Mouse (Mus musculus) midbrain, embryonic 12.5 days (tissue): Measurements from ENCODE around the gene Arhgef3. TPM values are rescaled to one million over a fixed set of nuclear protein-coding genes. Genes with fewer than 3 reads are reported as not detected.

Source experiments
- ATAC-seq: fragments of 200-750 bp; cut with Nextera tagmentation; 2 replicates; pipeline ENCODE4 v1.8.0; 2017; ENCODE audit warnings: low read depth, moderate TSS enrichment, moderate library complexity; ENCODE audit not compliant: low FRiP score
- H3K27ac ChIP-seq: fragments of 300-500 bp; sonication (generic); replicated peaks from 2 replicates; pipeline ENCODE4 v1.5.1; 2016; ENCODE audit warnings: mild to moderate bottlenecking
- H3K27me3 ChIP-seq: fragments of 300-500 bp; sonication (generic); 2 replicates; pipeline ENCODE4 v1.6.1; 2016; ENCODE audit warnings: mild to moderate bottlenecking
- H3K36me3 ChIP-seq: fragments of 300-500 bp; sonication (generic); 2 replicates; pipeline ENCODE4 v1.6.1; 2016
- H3K4me1 ChIP-seq: fragments of 300-500 bp; sonication (generic); 2 replicates; pipeline ENCODE4 v1.6.1; 2016
- H3K4me2 ChIP-seq: fragments of 300-500 bp; sonication (generic); replicated peaks from 2 replicates; pipeline ENCODE4 v1.6.1; 2016; ENCODE audit warnings: mild to moderate bottlenecking, moderate library complexity
- H3K4me3 ChIP-seq: fragments of 300-500 bp; sonication (generic); 2 replicates; pipeline ENCODE4 v1.5.1; 2016; ENCODE audit warnings: mild to moderate bottlenecking
- H3K9ac ChIP-seq: fragments of 300-500 bp; sonication (generic); replicated peaks from 2 replicates; pipeline ENCODE4 v1.6.1; 2016; ENCODE audit warnings: mild to moderate bottlenecking, moderate library complexity
- H3K9me3 ChIP-seq: fragments of 300-500 bp; sonication (generic); 2 replicates; pipeline ENCODE4 v1.6.1; 2016; ENCODE audit warnings: mild to moderate bottlenecking
- WGBS: fragments of 180-500 bp; shearing (Covaris S2); methylation state at CpG from one replicate; pipeline ENCODE4 v1.1.7; 2016; 5-methylcytosine and 5-hydroxymethylcytosine counted together
- polyA plus RNA-seq: library from polyadenylated mRNA; unstranded; fragments of >200 nt; fragmentation: Nextera tagmentation; extraction: Ambion mirVana; gene quantifications from 2 replicates; pipeline ENCODE4 v1.2.1, GENCODE M21; 2016

The Arhgef3 gene
- polyA plus RNA-seq, 1 experiment from 2014 or later: 2.2 TPM

DNA sequence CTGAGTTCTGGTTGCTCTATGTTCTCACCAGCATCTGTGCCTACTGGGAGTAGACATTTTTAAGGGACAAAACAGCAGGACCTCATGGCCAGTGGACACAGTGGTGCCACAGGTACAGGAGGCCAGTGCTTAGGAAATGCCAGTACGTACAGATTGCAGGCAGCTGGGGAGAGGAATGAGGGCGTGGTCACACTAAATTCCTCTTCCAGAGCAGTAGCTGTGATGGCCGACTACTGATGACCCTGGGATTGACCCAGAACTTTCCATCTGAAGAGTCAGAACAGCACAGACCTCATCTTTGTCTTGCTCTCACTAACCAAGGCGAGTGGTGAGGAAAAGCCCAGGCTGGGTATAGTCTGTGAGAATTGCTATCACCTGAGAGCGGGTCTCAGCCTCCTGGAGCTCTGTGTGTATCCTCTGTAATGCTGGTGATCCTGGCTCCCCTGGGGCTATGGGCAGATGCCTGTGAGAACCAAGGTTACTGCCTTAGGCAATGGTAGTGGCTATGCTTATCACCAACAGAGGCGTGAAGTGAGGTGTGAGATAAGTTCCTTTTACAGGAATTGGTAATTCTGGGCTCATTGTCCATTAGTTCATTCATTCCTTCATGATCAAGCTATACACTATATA is 35.4 kb downstream of the Arhgef3 start:
- H3K4me3 ChIP-seq: no peak overlapping the region
- no peak for ATAC-seq
- H3K36me3 ChIP-seq: no peaks in the 10 kb centered on the region
- WGBS: 70% methylated on average over 6 of the region's 6 CpGs
- no peaks in the 10 kb centered on the region for H3K27me3 ChIP-seq
- H3K9ac ChIP-seq: no peak overlapping the region
- no peak overlapping the region for H3K27ac ChIP-seq
- no peak overlapping the region for H3K4me2 ChIP-seq
- H3K4me1 ChIP-seq: no peaks in the 10 kb centered on the region
- no peaks in the 10 kb centered on the region for H3K9me3 ChIP-seq

- Histone ChIP-seq H3K27me3 (no peaks in the 10 kb centered on the region), H3K9ac (no peak overlapping the region), H3K4me3 (no peak overlapping the region), H3K4me1 (no peaks in the 10 kb centered on the region), H3K9me3 (no peaks in the 10 kb centered on the region), H3K4me2 (no peak overlapping the region), H3K27ac (no peak overlapping the region), H3K36me3 (no peaks in the 10 kb centered on the region)
- ATAC-seq: no peak
- WGBS: 66% methylated on average over 8 of the region's 8 CpGs
Measured at GRCm38 (mm10) chr14:27151432-27151831, 36.7 kb downstream of the Arhgef3 start.

- Histone ChIP-seq H3K36me3 (no peaks in the 10 kb centered on the region), H3K4me2 (no peak overlapping the region), H3K9ac (no peak overlapping the region), H3K4me1 (no peaks in the 10 kb centered on the region), H3K27ac (no peak overlapping the region), H3K27me3 (no peaks in the 10 kb centered on the region), H3K9me3 (no peaks in the 10 kb centered on the region), H3K4me3 (no peak overlapping the region)
- 76% methylated on average over 6 of the region's 6 CpGs for WGBS
- no peak for ATAC-seq
Measured at GRCm38 (mm10) chr14:27155088-27155487, 40.4 kb downstream of the Arhgef3 start.

DNA sequence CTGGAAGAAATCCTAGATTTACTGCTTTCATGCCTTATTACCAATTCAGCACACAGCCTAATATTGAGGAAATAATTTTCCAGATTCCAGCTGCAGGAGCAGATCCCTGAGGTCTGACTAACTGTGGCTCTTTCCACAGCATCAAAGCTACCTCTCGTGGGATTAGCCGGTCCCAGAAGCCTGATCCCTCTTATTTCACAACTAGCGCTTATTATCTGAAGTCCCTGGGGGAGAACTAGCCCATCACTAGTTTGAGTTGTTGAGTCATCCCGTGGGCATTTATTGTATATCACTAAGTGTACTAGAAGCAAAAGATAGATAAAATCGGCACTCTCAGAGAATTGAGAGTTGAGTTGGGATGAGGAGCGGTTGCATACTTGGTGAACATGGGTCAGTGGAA is 41.3 kb downstream of the Arhgef3 start:
- Histone ChIP-seq H3K4me1 (no peaks in the 10 kb centered on the region), H3K9ac (no peak overlapping the region), H3K27ac (no peak overlapping the region), H3K4me2 (no peak overlapping the region), H3K9me3 (no peaks in the 10 kb centered on the region), H3K36me3 (no peaks in the 10 kb centered on the region), H3K4me3 (no peak overlapping the region), H3K27me3 (no peaks in the 10 kb centered on the region)
- no peak for ATAC-seq
- 77% methylated on average over 6 of the region's 6 CpGs for WGBS

DNA sequence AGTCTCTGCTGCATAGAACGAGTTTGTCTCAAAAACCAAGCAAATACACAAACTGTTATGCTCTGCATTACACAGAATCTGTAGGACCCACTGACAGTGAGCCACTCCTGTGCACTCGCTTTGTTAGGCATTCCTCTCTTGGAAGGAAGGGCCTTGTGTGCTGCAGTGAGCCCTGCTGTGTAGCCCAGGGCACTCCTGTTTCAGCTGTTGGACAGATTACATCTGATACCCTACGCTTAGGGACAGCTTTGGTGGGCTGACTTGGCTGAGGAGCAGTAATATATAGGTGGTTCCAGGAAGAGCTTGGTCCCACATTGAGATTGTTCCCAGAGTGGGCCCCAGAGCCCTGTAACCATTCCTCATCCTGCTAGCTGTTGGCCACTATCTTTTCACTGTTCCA is 43.4 kb downstream of the Arhgef3 start:
- no peaks in the 10 kb centered on the region for H3K27me3 ChIP-seq
- H3K4me3 ChIP-seq: no peak overlapping the region
- 74% methylated on average over 3 of the region's 3 CpGs for WGBS
- no peaks in the 10 kb centered on the region for H3K4me1 ChIP-seq
- ATAC-seq: no peak
- no peaks in the 10 kb centered on the region for H3K9me3 ChIP-seq
- H3K9ac ChIP-seq: no peak overlapping the region
- H3K36me3 ChIP-seq: no peaks in the 10 kb centered on the region
- no peak overlapping the region for H3K27ac ChIP-seq
- H3K4me2 ChIP-seq: no peak overlapping the region

- H3K27me3 ChIP-seq: no peaks in the 10 kb centered on the region
- no peaks in the 10 kb centered on the region for H3K36me3 ChIP-seq
- ATAC-seq: no peak
- no peak overlapping the region for H3K4me2 ChIP-seq
- no peaks in the 10 kb centered on the region for H3K4me1 ChIP-seq
- no peaks in the 10 kb centered on the region for H3K9me3 ChIP-seq
- H3K27ac ChIP-seq: no peak overlapping the region
- no peak overlapping the region for H3K9ac ChIP-seq
- whole genome bisulfite sequencing: 72% methylated on average over 2 of the region's 2 CpGs
- H3K4me3 ChIP-seq: no peak overlapping the region
Measured at GRCm38 (mm10) chr14:27158782-27159181, 44.1 kb downstream of the Arhgef3 start.

- Histone ChIP-seq H3K9ac (no peak overlapping the region), H3K36me3 (no peaks in the 10 kb centered on the region), H3K27ac (no peak overlapping the region), H3K27me3 (no peaks in the 10 kb centered on the region), H3K4me1 (no peaks in the 10 kb centered on the region), H3K4me2 (no peak overlapping the region), H3K4me3 (no peak overlapping the region), H3K9me3 (no peaks in the 10 kb centered on the region)
- WGBS: 90% methylated on average over 7 of the region's 7 CpGs
- no peak for ATAC-seq
Measured at GRCm38 (mm10) chr14:27160762-27161161, 46.1 kb downstream of the Arhgef3 start.

GRCm38 (mm10) chr14:27164639-27165038 is 49.9 kb downstream of the Arhgef3 start:
- no peak for ATAC-seq
- 94% methylated on average over 6 of the region's 6 CpGs for WGBS
- Histone ChIP-seq H3K27me3 (no peaks in the 10 kb centered on the region), H3K36me3 (no peaks in the 10 kb centered on the region), H3K4me1 (no peaks in the 10 kb centered on the region), H3K9ac (no peak overlapping the region), H3K27ac (no peak overlapping the region), H3K9me3 (no peaks in the 10 kb centered on the region), H3K4me2 (no peak overlapping the region), H3K4me3 (no peak overlapping the region)

DNA sequence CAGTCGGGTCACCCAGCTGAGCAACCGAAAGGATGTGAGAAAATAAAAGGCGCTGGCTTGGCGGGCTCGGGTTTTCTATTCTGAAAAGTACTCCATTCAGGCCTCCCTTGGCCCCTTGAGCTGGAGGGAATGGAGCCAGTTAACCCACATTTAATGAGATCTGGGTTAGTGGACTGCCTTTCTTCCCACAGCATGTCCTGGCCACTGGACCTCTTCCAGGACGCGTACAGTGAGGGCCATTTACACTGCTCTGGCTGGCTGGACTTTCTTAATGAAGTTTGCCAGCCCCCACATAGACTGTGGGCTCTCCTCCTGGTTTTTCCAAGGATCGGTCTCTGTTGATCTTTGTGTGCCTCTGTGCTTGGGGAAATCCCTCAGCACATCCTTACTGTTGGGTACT is 52.1 kb downstream of the Arhgef3 start:
- Histone ChIP-seq H3K27ac (no peak overlapping the region), H3K9me3 (no peaks in the 10 kb centered on the region), H3K4me3 (no peak overlapping the region), H3K27me3 (no peaks in the 10 kb centered on the region), H3K36me3 (no peaks in the 10 kb centered on the region), H3K4me2 (no peak overlapping the region), H3K4me1 (no peaks in the 10 kb centered on the region), H3K9ac (no peak overlapping the region)
- 64% methylated on average over 8 of the region's 8 CpGs for WGBS
- ATAC-seq: no peak

DNA sequence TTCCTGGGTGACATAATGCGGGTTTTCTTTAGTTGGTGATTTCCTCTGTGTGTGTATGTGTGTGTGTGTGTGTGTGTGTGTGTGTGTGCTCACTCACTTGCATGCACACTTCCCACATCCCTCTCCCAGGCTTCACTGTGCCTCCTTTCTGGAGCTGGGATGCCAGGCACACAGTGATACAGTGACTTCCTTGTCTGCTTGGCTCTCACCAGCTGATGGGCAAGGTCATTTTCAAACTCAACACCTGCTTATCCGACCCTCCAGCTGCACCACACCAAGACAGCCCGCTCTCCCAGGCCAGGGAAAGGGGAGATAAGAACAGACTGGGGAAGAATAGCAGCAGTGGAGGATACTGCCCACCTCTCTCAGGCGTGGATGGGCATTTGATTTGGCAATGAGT is 52.5 kb downstream of the Arhgef3 start:
- Histone ChIP-seq H3K4me2 (no peak overlapping the region), H3K4me1 (no peaks in the 10 kb centered on the region), H3K27me3 (no peaks in the 10 kb centered on the region), H3K9me3 (no peaks in the 10 kb centered on the region), H3K36me3 (no peaks in the 10 kb centered on the region), H3K27ac (no peak overlapping the region), H3K4me3 (no peak overlapping the region), H3K9ac (no peak overlapping the region)
- WGBS: 84% methylated on average over 4 of the region's 4 CpGs
- no peak for ATAC-seq

DNA sequence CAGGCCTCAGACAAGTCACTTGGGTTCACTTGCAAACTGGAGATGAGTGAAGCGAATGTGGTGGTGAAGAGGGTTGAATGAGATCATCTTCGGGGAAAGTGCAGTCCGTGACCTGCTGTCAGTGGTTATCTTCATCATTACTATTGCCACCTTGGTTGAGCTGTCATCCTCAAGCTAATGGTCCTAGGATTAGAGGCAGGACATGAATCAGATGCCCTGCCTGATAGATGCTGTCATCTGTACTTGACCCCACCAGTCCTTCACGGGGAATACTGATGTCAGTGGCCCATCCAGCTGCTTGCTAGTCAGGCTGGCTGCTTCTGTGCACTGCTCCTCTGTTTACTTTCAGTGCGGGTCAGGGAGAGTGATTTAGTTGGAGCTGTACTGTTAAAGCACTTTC is 53.7 kb downstream of the Arhgef3 start:
- WGBS: 95% methylated on average over 5 of the region's 5 CpGs
- Histone ChIP-seq H3K4me1 (no peaks in the 10 kb centered on the region), H3K9me3 (no peaks in the 10 kb centered on the region), H3K4me3 (no peak overlapping the region), H3K27me3 (no peaks in the 10 kb centered on the region), H3K36me3 (no peaks in the 10 kb centered on the region), H3K4me2 (no peak overlapping the region), H3K9ac (no peak overlapping the region), H3K27ac (no peak overlapping the region)
- ATAC-seq: no peak

- Histone ChIP-seq H3K27ac (no peak overlapping the region), H3K36me3 (no peaks in the 10 kb centered on the region)
- 96% methylated on average over 4 of the region's 4 CpGs for WGBS
Measured at GRCm38 (mm10) chr14:27169287-27169686, 54.6 kb downstream of the Arhgef3 start.

GRCm38 (mm10) chr14:27170421-27170820 is 55.7 kb downstream of the Arhgef3 start:
- Histone ChIP-seq H3K4me2 (no peak overlapping the region), H3K9me3 (no peaks in the 10 kb centered on the region), H3K36me3 (no peaks in the 10 kb centered on the region), H3K4me1 (no peaks in the 10 kb centered on the region), H3K4me3 (no peak overlapping the region), H3K9ac (no peak overlapping the region), H3K27ac (no peak overlapping the region), H3K27me3 (no peaks in the 10 kb centered on the region)
- 93% methylated on average over 2 of the region's 2 CpGs for WGBS
- no peak for ATAC-seq

More at GRCm38 (mm10) chr14:27169287-27169686, 54.6 kb downstream of the Arhgef3 start:
- no peaks in the 10 kb centered on the region for H3K9me3 ChIP-seq
- H3K4me2 ChIP-seq: no peak overlapping the region
- H3K9ac ChIP-seq: no peak overlapping the region
- H3K27me3 ChIP-seq: no peaks in the 10 kb centered on the region
- no peak for ATAC-seq
- H3K4me3 ChIP-seq: no peak overlapping the region
- H3K4me1 ChIP-seq: no peaks in the 10 kb centered on the region
